Mouse (Mus musculus) ES-Bruce4 (cell line): ENCODE measurements around the gene Fkbp11.

Experiments used
- CTCF ChIP-seq: IDR thresholded peaks from one replicate; pipeline ENCODE4 v1.8.1; 2011; ENCODE audit warnings: low read depth, low read length
- EP300 ChIP-seq: IDR thresholded peaks from 2 replicates; pipeline ENCODE4 v1.6.1; 2011; ENCODE audit warnings: low read depth, low read length; ENCODE audit not compliant: insufficient read depth
- POLR2A ChIP-seq: IDR thresholded peaks from one replicate; pipeline ENCODE4 v1.8.1; 2011; ENCODE audit warnings: low read length; ENCODE audit not compliant: insufficient read depth

GRCm38 (mm10) chr15:98677977-98678376 is 50.0 kb downstream of the Fkbp11 start:
- TF ChIP-seq POLR2A (no peak), CTCF (no peak), EP300 (no peak)
